Mouse (Mus musculus) heart, embryonic 14.5 days (tissue): ENCODE results near the gene S100a1. TPM values are rescaled to one million over a fixed set of nuclear protein-coding genes. Genes with fewer than 3 reads are reported as not detected.
A peak's percentile ranks its signal among the peaks of the same experiment; 100 is the strongest.

Experiments
- ATAC-seq: fragments of 200-750 bp; cut with Nextera tagmentation; 2 replicates; pipeline ENCODE4 v1.8.0; 2017; ENCODE audit warnings: low read depth, moderate TSS enrichment; ENCODE audit not compliant: insufficient number of reproducible peaks, insufficient read depth, low FRiP score
- H3K27ac ChIP-seq, 2 experiments: fragments of 200-500 bp in 1 of 2; fragments of 300-500 bp in 1 of 2; sonication (generic) in 1 of 2; replicated peaks in 1 of 2; 2 replicates each; pipeline ENCODE4 v1.5.1; 2012 to 2014; ENCODE audit warnings: low read depth in 2 of 2, low read length in 2 of 2, control low read depth in 1 of 2, mild to moderate bottlenecking in 1 of 2, mixed read lengths in 1 of 2; ENCODE audit not compliant: control insufficient read depth in 1 of 2, insufficient read depth in 1 of 2
- H3K27me3 ChIP-seq: fragments of 300-500 bp; sonication (generic); 2 replicates; pipeline ENCODE4 v1.6.1; 2014; ENCODE audit warnings: mild to moderate bottlenecking, low read length, control low read depth; ENCODE audit not compliant: control insufficient read depth, insufficient read depth
- H3K36me3 ChIP-seq: fragments of 300-500 bp; sonication (generic); 2 replicates; pipeline ENCODE4 v1.6.1; 2014; ENCODE audit warnings: mild to moderate bottlenecking, control low read depth, low read length, mixed read lengths; ENCODE audit not compliant: control insufficient read depth, insufficient read depth
- H3K4me1 ChIP-seq, 2 experiments: fragments of 200-500 bp in 1 of 2; fragments of 300-500 bp in 1 of 2; sonication (generic) in 1 of 2; 2 replicates each; pipeline ENCODE4 v1.6.1; 2012 to 2014; ENCODE audit warnings: low read length in 2 of 2, control low read depth in 1 of 2, mixed read lengths in 1 of 2; ENCODE audit not compliant: control insufficient read depth in 2 of 2, insufficient read depth in 2 of 2
- H3K4me2 ChIP-seq: fragments of 300-500 bp; sonication (generic); 2 replicates; pipeline ENCODE4 v1.6.1; 2014; ENCODE audit warnings: mild to moderate bottlenecking, low read length
- H3K4me3 ChIP-seq, 2 experiments: fragments of 200-500 bp in 1 of 2; fragments of 300-500 bp in 1 of 2; sonication (generic) in 1 of 2; 2 replicates each; pipeline ENCODE4 v1.5.1; 2012 to 2014; ENCODE audit warnings: low read length in 2 of 2, mild to moderate bottlenecking in 2 of 2, control low read depth in 1 of 2, low read depth in 1 of 2, moderate library complexity in 1 of 2; ENCODE audit not compliant: control insufficient read depth in 1 of 2, insufficient read depth in 1 of 2
- H3K9ac ChIP-seq: fragments of 300-500 bp; sonication (generic); 2 replicates; pipeline ENCODE4 v1.6.1; 2014; ENCODE audit warnings: mild to moderate bottlenecking, low read length
- H3K9me3 ChIP-seq: fragments of 300-500 bp; sonication (generic); 2 replicates; pipeline ENCODE4 v1.6.1; 2016; ENCODE audit warnings: low read length, control low read depth; ENCODE audit not compliant: control insufficient read depth
- WGBS: fragments of 180-500 bp; shearing (Covaris S2); extraction: QIAGEN DNeasy Blood & Tissue Kit; methylation state at CpG from one replicate; pipeline ENCODE4 v1.1.7; 2014; 5-methylcytosine and 5-hydroxymethylcytosine counted together
- polyA plus RNA-seq: library from polyadenylated mRNA; unstranded; fragments of >200 nt; fragmentation: Nextera tagmentation; extraction: Ambion mirVana; gene quantifications from 2 replicates; pipeline ENCODE4 v1.2.1, GENCODE M21; 2014

The S100a1 gene
- polyA plus RNA-seq, 1 experiment from 2014 or later, result 319 TPM

DNA sequence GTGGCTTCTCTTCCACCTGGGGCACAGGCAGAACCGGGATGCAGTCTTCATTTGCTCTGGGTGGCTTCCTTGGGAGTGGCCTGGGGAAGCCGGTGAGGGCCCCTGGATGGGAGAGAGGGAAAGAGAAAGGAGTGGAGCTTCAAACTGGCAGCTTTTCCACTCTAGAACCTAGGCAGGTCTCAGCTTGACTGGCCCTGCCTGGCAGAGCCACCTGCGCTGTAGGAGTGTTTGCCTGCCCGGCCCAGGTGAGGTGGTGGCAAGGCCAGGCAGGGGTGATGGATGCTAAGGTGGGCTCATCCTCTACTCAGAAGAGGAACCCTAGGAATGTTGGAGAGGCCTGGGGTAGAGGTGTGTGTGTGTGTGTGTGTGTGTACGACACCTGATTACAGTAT lies 23.7 kb upstream of the S100a1 start:
- WGBS, result 77% methylated on average over 5 of the region's 5 CpGs
- no peak for ATAC-seq
- no peak overlapping the region for H3K4me3 ChIP-seq

GRCm38 (mm10) chr3:90537141-90537904 lies 23.1 kb upstream of the S100a1 start, which contains the start of gene S100a16:
Gene S100a16 (plus strand): TSS chr3:90537254.
- 36% methylated on average over 10 of the region's 10 CpGs for WGBS
- peaks cover 0 to 8% of the 10 kb centered on the region in 2 experiments; a peak in 1 of 4 replicates for H3K4me1 ChIP-seq
- H3K4me3 ChIP-seq, result no peak within 1 kb of the TSS
- H3K9ac ChIP-seq, result peak within 1 kb of the TSS; percentile 27; the same call in 1 of the 2 replicates
- H3K36me3 ChIP-seq, result no peaks in the 10 kb centered on the region
- H3K27ac ChIP-seq, result no peak within 1 kb of the TSS
- H3K4me2 ChIP-seq, result peak within 1 kb of the TSS; percentile 12; the same call in 1 of the 2 replicates
- peaks cover 5% of the 10 kb centered on the region; the same call in 1 of the 2 replicates for H3K27me3 ChIP-seq
- no peaks in the 10 kb centered on the region for H3K9me3 ChIP-seq
- no peak for ATAC-seq

More for the DNA sequence above, 23.7 kb upstream of the S100a1 start:
- Histone ChIP-seq H3K27me3 (peaks cover 5% of the 10 kb centered on the region; the same call in 1 of the 2 replicates), H3K36me3 (no peaks in the 10 kb centered on the region), H3K27ac (no peak overlapping the region), H3K4me2 (peak overlapping the region; percentile 12; the same call in 1 of the 2 replicates), H3K9ac (peak overlapping the region; percentile 27; the same call in 1 of the 2 replicates), H3K4me1 (peaks cover 0 to 8% of the 10 kb centered on the region in 2 experiments; a peak in 1 of 4 replicates), H3K9me3 (no peaks in the 10 kb centered on the region)

DNA sequence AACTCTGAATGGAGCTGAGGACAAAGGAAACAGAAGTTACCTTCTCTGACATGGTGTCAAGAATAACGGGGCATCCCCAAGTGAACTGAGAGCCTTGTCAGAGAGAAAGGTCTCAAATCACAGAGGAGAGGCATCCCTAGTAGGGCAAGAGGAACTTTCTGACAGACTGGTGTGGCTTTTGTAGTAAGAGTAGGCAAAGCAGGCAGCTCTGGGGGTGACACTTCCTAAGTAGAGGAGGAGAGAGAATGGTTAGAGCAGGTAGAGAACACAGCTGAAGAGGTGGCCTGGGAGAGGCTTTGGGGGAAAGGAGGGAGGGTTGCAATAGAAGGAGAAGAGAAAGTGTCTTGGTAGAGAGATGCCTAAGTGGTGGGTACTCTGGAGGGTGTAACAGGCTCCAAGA lies 21.3 kb upstream of the S100a1 start:
- Histone ChIP-seq H3K27me3 (peaks cover 5% of the 10 kb centered on the region; the same call in 1 of the 2 replicates), H3K4me1 (peaks cover 0 to 2% of the 10 kb centered on the region in 2 experiments; a peak in 1 of 4 replicates), H3K9ac (no peak overlapping the region), H3K27ac (no peak overlapping the region), H3K36me3 (no peaks in the 10 kb centered on the region), H3K9me3 (no peaks in the 10 kb centered on the region), H3K4me3 (no peak overlapping the region), H3K4me2 (no peak overlapping the region)
- no peak for ATAC-seq
- WGBS, result 58% methylated on average over 1 of the region's 1 CpGs

- no peak for ATAC-seq
These were observed 17.5 kb upstream of the S100a1 start for GRCm38 (mm10) chr3:90531713-90532112.

DNA sequence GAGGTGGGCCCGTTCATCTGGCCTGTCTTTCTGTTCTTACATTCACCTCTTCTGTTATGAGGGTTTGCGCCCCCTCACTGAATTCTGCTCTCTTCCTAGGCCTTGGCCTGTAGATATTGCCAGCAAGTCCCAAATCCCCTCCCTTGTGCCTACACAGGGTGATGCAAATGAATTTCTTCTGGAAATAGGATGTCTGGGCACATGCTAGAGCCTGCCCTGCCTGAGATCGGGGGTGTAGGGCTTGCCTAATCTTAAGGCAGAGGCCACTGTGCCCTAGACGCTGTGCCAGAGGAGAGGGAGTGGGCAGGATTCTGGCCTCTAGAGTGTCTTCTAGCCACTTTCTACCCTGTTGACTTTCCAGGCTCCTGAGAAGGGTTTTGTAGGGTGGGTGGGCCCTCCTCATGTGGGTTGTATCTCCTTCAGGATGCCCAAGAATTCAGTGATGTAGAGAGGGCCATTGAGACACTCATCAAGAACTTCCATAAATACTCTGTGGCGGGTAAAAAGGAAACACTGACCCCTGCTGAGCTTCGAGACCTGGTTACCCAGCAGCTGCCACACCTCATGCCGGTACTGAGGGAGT lies 13.2 kb upstream of the S100a1 start:
- 0 out of 4 replicates have a peak, but pooled peaks cover 0 to 6% of the 10 kb centered on the region in 2 experiments for H3K4me1 ChIP-seq
- H3K9me3 ChIP-seq, result no peaks in the 10 kb centered on the region
- H3K27me3 ChIP-seq, result no peaks in the 10 kb centered on the region
- ATAC-seq, result no peak
- no peak overlapping the region for H3K27ac ChIP-seq
- WGBS, result 79% methylated on average over 7 of the region's 7 CpGs
- H3K9ac ChIP-seq, result no peak overlapping the region
- no peak overlapping the region for H3K4me2 ChIP-seq
- H3K36me3 ChIP-seq, result peaks cover 16% of the 10 kb centered on the region; the same call in 1 of the 2 replicates
- H3K4me3 ChIP-seq, result no peak overlapping the region

More at GRCm38 (mm10) chr3:90531713-90532112, 17.5 kb upstream of the S100a1 start:
- no peak overlapping the region for H3K4me2 ChIP-seq
- no peaks in the 10 kb centered on the region for H3K9me3 ChIP-seq
- H3K9ac ChIP-seq, result no peak overlapping the region
- H3K27ac ChIP-seq, result no peak overlapping the region
- no peaks in the 10 kb centered on the region for H3K36me3 ChIP-seq
- H3K4me3 ChIP-seq, result no peak overlapping the region
- WGBS, result 69% methylated on average over 5 of the region's 5 CpGs
- no peaks in the 10 kb centered on the region for H3K4me1 ChIP-seq
- no peaks in the 10 kb centered on the region for H3K27me3 ChIP-seq

DNA sequence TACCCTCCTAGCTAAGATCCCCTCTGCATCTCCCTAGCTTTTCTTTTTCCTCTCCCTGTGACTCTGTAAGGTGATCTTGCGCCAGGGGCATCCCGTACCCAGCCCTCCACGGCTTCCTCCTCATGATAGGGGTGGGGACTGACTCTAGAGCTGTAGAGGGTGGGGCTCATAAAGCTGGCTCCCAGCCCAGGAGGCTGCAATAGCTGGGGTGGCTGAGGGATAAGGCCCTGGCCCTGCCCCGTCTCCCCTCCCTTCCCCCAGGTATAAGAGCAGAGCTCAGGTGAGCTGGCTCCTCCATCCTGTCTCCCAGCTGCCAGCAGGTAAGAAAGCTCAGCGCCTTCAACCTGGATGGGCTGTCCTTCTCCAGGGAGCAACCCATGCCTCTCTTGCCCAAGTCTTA lies 12.4 kb upstream of the S100a1 start, which contains the start of gene S100a14:
TSS of gene S100a14 (plus strand) at position 277 of the 400 bp plus-strand sequence.
- Histone ChIP-seq H3K4me2 (no peak within 1 kb of the TSS), H3K4me3 (no peak within 1 kb of the TSS), H3K4me1 (0 out of 4 replicates have a peak, but pooled peaks cover 0 to 6% of the 10 kb centered on the region in 2 experiments), H3K27me3 (no peaks in the 10 kb centered on the region), H3K27ac (no peak within 1 kb of the TSS), H3K9me3 (no peaks in the 10 kb centered on the region), H3K9ac (no peak within 1 kb of the TSS), H3K36me3 (peaks cover 16% of the 10 kb centered on the region; the same call in 1 of the 2 replicates)
- 42% methylated on average over 5 of the region's 5 CpGs for WGBS
- peak; percentile 48; the same call in 1 of the 2 replicates for ATAC-seq

DNA sequence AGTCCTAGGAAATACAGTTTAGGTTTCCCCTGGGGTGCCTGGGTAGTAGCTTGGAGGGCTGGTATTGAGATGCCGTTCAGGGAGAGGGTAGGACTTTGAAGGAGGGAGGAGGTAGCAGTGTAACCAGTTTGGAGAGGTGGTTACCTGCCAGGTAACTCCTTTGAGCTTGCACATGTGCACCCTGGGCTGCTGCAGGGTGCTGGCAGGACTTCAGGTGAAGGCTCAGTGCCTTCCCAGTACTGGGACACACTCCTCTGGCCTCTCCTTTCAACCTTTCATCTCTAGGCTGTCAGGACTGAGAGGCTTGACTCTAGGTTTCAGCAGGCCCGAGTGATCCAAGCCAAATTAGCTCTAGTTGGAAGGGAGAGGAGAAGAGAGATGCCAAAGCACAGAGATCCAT lies 11.9 kb upstream of the S100a1 start:
- no peak for ATAC-seq
- no peak overlapping the region for H3K27ac ChIP-seq
- H3K4me2 ChIP-seq, result no peak overlapping the region
- no peaks in the 10 kb centered on the region for H3K9me3 ChIP-seq
- H3K9ac ChIP-seq, result no peak overlapping the region
- H3K36me3 ChIP-seq, result peaks cover 17% of the 10 kb centered on the region; the same call in 1 of the 2 replicates
- no peak overlapping the region for H3K4me3 ChIP-seq
- H3K4me1 ChIP-seq, result 0 out of 4 replicates have a peak, but pooled peaks cover 0 to 6% of the 10 kb centered on the region in 2 experiments
- 76% methylated on average over 2 of the region's 2 CpGs for WGBS
- H3K27me3 ChIP-seq, result no peaks in the 10 kb centered on the region
